Mouse (Mus musculus) gastrocnemius, postnatal 36 days (tissue): ENCODE data around the gene Lmf1. TPM values are rescaled to one million over a fixed set of nuclear protein-coding genes. Genes with fewer than 3 reads are reported as not detected.
A peak's percentile ranks its signal among the peaks of the same experiment; 100 is the strongest.

Experiments used
- DNase-seq, 2 experiments: peaks; one replicate each; pipeline ENCODE4 v3.0.0; 2022
- intact Hi-C: fragments of 180-260 bp; cut with DNase I; formaldehyde crosslinking; loops from one replicate; pipeline ENCODE4 v1.15.1; 2025
- total RNA-seq, 2 experiments: library from RNA; stranded (reverse); gene quantifications; 2 replicates each; pipeline ENCODE4 v1.2.3; 2021

Gene Lmf1
- total RNA-seq, 2 experiments from 2014 or later: 13.1 to 13.9 TPM

DNA sequence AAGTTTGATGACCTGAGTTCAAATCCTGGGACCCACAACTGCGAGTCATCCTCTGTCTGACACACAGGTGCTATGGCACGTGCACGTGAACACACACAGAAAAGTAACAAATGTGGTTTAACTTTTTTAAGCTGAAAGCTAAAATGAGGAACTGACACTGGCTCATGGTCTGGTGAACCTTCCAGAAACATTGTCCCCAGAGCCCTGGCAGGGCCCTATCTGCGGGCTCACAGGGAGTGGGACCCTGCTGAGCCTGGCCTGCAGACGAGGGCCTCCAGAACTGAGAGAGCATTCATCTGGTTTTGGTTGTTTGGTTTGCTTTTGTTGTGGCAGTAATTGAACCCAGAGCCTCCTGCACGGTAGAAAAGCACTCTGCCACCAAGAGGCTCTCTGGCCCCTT is 99.1 kb downstream of the Lmf1 start:
- DNase-seq: no peak
- intact Hi-C loops: no loop called here

DNA sequence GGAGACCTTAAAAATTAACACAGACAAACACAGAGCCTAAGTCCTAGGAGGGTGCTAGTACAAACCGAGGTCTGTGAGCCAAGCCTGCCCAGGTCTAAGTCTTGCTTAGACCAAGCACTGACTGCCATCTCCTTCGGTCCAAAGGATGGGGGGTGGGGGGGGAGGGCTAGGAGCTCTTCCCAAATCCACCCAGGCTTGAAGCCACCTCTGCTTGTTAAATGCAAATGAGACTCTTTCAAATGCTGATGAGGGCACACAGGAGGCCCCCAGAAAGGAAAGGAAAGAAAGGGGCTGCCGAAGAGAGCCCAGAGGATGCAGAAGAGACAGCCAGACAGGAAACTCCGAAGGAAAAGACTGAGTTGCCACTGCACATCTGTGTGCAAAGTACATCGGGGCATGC is 100.9 kb downstream of the Lmf1 start:
- intact Hi-C loops: no loop called here
- DNase-seq: no peak

DNA sequence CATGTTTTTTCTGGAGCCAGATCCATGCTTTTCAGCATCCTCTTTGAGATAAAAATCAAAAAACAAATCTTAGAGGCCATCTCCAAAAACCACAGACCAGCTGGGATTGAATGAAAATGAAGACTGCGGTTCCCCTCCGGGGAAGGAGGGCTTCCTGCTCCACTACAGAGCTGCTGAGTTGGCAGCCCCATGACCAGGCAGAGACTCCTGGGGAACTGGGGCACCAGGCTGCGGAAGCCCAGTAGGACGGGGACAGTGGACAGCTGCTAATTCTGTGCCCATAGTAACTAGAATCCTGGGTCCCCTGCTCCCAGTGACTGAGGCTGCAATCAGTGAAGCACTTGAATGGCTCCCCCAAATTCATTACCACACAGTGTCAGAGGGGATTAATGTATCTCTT is 102.8 kb downstream of the Lmf1 start:
- intact Hi-C loops: no loop called here
- no peak for DNase-seq

DNA sequence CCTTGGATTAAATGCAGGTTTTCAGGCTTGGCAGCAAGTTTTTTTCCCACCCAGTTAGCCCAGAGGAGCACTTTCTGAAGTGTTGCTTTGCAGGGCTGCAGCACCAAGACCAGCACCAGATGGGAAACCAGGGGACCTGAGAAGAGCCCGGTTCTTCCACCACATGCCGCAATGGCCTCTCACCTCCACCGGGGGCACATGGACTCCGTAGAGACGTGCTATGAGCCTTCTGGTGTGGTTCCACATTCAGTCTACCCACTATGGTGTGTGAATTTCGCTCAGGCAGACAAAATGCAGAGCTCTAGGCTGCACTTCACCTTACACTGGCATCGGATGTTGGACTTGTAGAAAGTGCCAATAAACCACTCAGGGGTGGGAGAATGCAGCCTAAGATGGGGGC is 107.4 kb downstream of the Lmf1 start:
- no peak for DNase-seq
- intact Hi-C loops: no loop called here

DNA sequence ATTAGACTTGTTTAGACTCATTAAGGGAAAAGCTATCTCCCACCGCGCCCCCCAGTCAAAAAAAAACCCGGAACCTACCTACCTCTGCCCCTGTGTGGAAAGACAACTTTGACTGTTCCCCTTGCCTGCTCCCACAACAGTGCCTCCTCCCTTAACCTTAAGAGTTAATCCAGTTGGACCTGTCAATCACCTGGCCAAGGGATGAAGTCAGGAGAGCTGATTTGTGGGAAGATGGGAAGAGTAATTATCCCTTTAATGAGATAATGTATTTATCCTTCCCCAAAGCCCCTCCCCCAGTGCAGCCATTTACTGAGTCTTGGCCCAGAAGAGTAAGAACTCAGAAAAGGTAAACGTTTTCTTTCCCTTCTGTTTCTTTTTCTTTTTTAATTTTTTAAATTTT is 110.0 kb downstream of the Lmf1 start:
- intact Hi-C loops: no loop called here
- DNase-seq: no peak

DNA sequence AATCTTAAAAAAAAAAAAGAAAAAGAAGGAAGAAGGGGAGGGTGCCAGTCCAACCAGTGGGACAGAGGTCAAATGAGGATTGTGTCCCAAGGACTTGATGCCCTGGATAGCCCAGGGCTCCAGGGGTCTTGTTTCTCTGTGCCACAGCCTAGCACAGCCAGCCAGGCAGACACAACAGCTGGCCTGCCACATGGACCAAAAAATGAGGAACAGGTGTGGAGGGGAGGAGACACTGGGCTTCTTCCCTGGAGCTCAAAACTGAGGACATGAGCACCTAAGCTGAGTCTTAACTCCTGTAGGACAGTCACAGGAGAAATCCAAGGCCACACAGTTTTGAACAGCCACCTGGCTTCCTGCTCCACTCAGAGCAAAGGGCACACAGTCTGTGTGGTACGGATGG is 117.4 kb downstream of the Lmf1 start:
- intact Hi-C loops: loop anchor here (10.0 kb wide), 1 partner anchor 301 kb away; no protein-coding TSS in a partner anchor
- no peak for DNase-seq

DNA sequence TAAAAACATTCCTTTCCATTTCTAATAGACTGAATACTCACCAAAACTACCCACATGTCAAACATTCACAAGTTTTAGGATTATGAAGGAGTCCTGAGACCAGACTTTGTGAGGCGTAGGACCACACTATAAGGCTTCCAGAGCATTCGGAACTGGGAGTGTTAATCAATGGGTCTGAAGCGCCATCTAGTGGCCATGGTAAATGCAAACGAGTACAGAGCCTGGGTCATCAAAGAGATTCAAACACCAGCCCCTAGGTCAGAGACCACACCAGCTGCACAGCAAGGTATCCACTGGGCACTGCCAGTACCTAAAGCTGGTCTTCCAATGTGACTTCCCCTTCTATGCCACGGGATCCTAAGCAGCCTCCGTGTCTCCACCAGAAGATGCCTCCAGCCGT is 119.6 kb downstream of the Lmf1 start:
- peak in 1 of 2 experiments; percentile 63 for DNase-seq
- intact Hi-C loops: loop anchor here (2.0 to 10.0 kb wide), 4 partner anchors 132 to 304 kb away; no protein-coding TSS in a partner anchor

DNA sequence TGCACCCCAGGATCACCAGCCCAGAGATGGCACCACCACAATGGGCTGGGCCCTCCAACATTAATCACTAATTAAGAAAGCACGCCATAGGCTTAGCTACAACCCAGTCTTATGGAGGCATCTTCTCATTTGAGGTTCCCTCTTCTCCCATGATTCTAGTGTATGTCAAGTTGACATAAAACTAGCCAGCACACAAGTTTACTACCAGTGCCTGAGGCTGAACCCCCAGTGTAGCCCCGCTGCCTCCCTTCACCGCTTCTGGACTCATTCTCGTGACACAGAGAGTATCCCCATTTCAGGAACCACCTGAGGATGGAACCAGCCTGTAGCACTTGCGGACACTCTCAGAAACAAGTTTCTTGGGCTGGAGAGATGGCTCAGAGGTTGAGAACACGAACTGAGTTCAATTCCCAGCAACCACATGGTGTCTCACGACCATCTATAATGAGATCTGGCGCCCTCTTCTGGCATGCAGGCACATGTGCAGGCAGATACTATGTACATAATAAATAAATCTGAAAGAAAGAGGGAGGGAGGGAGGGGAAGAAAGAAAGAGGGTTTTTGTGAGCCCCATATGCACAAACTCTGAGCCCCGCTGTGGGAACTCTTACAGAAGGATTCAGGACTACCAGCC is 122.1 kb downstream of the Lmf1 start:
- DNase-seq: no peak
- intact Hi-C loops: no loop called here

DNA sequence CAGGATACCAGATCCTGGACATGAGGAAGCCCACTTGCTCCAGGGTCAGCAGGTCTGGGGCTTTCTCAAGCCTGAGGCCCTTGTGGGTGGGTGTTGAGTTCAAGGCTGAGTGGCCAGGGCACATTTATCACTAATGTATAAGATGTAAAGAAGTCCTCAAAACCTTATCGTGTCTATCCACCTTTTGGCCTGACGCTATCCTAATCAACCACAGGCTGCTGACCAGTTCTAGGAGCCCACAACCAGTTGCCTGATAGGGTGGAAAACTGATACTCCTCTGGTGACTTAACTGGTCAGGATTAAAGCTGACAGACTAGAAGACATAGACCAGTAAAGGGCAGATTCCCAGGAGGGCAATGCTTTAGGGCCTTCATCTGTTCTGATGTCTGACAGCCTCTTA is 131.1 kb downstream of the Lmf1 start:
- DNase-seq: no peak
- intact Hi-C loops: no loop called here

DNA sequence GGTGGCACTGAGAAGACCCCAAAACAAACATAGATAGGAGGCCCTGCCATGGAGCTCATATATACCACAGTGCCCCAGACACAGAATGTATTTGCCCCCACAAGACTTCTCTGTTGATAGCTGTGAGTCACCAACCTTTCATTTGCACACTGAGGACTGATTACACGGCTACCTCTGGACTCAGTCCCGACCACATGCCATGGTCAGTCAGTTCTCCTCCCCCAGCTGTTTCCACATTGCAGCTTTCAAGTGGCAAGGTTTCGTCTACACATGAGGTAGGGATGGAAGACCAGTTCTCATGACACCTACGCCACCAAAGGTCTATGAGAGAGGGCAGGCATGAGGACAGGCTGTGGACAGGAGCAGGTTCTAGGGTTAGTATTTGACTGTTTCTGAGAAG is 132.3 kb downstream of the Lmf1 start:
- intact Hi-C loops: no loop called here
- DNase-seq: no peak

Other genes with a start within 250 kb of the Lmf1 start
- gene Tpsab1, start 233.5 kb upstream of the Lmf1 start, total RNA-seq: 1 to 10 TPM; 1.1 to 1.3 TPM
- 1 to 10 TPM; 2.7 to 3.5 TPM for gene Tpsb2, start 212.8 kb upstream of the Lmf1 start, total RNA-seq
- gene Tpsg1, start 209.8 kb upstream of the Lmf1 start, total RNA-seq: under 1 TPM in 1 of 2 experiments, not detected in 1; 0.26 TPM
- 1 to 10 TPM in 1 of 2 experiments, under 1 TPM in 1; 0.94 to 1.2 TPM for gene Cacna1h, start 145.3 kb upstream of the Lmf1 start, total RNA-seq
- gene Tekt4, start 124.5 kb upstream of the Lmf1 start, total RNA-seq: not detected
- gene Sstr5, start 81.8 kb upstream of the Lmf1 start, total RNA-seq: not detected
- 1 to 10 TPM; 1.9 to 2.0 TPM for gene Sox8, start 8.4 kb upstream of the Lmf1 start, total RNA-seq
- not detected for gene Gng13, start 138.1 kb downstream of the Lmf1 start, total RNA-seq
- gene Chtf18, start 148.3 kb downstream of the Lmf1 start, total RNA-seq: under 1 TPM; 0.41 to 0.49 TPM
- 1 to 10 TPM; 2.5 to 3.1 TPM for gene Rpusd1, start 148.6 kb downstream of the Lmf1 start, total RNA-seq
- not detected for gene Mslnl, start 157.0 kb downstream of the Lmf1 start, total RNA-seq
- gene Msln, start 175.3 kb downstream of the Lmf1 start, total RNA-seq: under 1 TPM in 1 of 2 experiments, not detected in 1; 0.44 TPM
- 10 to 100 TPM; 26.0 to 30.5 TPM for gene Narfl, start 194.7 kb downstream of the Lmf1 start, total RNA-seq
- 10 to 100 TPM in 1 of 2 experiments, 1 to 10 TPM in 1; 8.7 to 10.1 TPM for gene Haghl, start 206.6 kb downstream of the Lmf1 start, total RNA-seq
- gene Ccdc78, start 207.5 kb downstream of the Lmf1 start, total RNA-seq: not detected
- gene Fam173a, start 213.8 kb downstream of the Lmf1 start, total RNA-seq: 10 to 100 TPM; 34.8 to 38.9 TPM
- not detected for gene AC134908.4, start 216.6 kb downstream of the Lmf1 start, total RNA-seq
- 10 to 100 TPM; 48.4 to 50.8 TPM for gene Metrn, start 218.1 kb downstream of the Lmf1 start, total RNA-seq
- gene Fbxl16, start 230.0 kb downstream of the Lmf1 start, total RNA-seq: 1 to 10 TPM; 1.2 to 1.5 TPM
- gene Wdr24, start 244.5 kb downstream of the Lmf1 start, total RNA-seq: 1 to 10 TPM; 8.9 to 9.3 TPM
- 10 to 100 TPM; 13.4 to 13.6 TPM for gene Jmjd8, start 249.8 kb downstream of the Lmf1 start, total RNA-seq